Mouse (Mus musculus): ENCODE measurements around the gene Hes7.

Hes7 gene

DNA sequence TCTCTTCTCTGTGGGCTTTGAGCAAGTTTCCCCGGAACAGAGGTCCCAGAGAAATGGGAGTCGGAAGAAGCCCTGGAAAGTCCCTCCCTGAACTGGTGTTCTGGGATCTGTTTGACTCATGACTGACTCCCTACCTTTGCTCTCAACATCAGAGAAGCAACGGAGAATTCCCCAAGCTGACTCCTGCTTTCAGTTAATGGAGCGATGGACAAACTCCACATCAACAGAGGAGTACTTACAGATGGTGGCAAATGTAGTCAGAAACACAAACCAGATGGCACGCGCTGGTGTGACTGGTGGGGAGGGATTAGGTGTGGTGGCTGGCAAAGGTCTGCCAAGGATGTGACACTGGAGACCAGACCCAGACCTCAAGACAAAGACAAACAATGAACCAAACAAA lies 30.8 kb downstream of the Hes7 start:
- DNase-seq, result no peak

GRCm38 (mm10) chr11:69153831-69154230 lies 33.6 kb downstream of the Hes7 start:
- no peak for DNase-seq

DNA sequence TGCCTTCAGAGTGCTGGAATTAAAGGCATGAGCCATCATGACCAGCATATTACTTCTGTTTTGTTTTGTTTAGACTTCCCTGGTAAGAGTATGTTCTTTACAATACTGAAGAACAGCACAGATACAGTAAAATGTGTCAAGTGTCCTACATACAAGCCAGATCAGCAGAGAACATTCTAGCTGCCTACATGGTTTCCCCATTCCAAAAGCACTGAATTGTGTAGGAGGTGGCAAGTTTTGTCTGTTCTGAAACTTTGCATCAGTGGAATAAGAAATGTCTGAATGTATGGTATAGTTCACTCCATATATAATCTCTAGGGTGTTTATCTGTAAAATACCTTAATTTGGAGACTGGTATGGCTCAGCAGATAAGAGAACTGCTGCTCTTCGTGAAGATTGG lies 35.1 kb downstream of the Hes7 start:
- no peak for DNase-seq

DNA sequence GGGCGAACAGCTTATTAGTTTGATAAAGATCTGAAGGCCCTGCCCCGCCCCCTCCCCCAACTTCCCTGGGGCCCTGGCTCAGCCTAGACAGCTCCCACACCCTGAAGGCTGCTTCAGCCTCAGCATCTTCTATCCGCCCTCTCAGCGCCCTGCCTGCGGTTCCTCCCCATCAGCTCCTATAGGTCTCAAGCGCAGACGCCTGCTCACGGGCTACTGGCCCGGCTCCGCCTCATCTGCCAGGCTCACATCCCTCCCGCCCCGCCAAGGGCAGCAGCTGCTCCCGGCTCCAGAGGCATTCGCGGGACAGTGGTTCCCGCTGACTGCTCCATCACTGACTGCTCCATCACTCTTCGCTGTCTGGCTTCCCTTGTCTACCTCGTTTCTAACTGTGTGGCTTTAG lies 36.6 kb downstream of the Hes7 start, which contains the start of gene Alox12b:
Gene Alox12b (plus strand): TSS at position 190 of the 400 bp plus-strand sequence.
- DNase-seq, result peak; percentile 55 to 62

DNA sequence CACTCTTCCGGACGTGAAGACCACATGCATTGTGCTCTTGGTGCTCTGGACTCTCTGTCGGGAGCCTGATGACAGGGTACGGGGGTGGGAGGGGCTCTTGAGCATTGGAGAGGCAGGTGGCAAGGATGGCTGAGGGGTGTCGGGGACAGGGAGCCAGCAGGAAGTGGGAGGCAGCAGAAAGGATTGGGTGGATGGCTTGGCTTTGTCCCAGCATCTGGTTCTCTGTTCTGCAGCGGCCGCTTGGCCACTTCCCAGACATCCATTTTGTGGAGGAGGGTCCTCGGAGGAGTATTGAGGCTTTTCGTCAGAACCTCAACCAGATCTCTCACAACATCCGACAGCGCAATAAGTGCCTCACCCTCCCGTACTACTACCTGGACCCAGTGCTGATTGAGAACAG lies 49.1 kb downstream of the Hes7 start:
- DNase-seq, result peak; percentile 45 to 50

DNA sequence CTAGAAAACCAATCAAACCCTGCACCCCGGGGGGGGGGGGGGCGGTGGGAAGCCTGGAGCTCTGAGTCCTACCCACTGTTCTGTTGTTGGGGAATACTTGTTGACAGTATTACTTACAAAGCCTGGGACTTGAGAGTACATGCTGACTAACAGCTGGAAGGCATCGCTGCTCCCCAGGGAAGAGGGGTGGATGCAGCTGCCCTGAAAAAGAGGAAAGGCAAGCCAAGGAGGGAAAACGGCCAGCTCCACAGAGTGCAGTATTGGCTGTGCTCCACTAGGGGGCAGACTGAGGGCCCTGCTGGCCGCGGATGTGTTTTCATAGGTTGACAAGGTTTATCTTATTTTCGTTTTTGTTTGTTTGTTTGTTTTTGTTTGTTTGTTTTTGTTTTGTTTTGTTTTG lies 51.4 kb downstream of the Hes7 start:
- DNase-seq, result peak; percentile 81 to 86

- no peak for DNase-seq
Measured at GRCm38 (mm10) chr11:69172606-69173005, 52.4 kb downstream of the Hes7 start.
